Mouse (Mus musculus): ENCODE results near the gene Fam122b. TPM values are rescaled to one million over a fixed set of nuclear protein-coding genes. Genes with fewer than 3 reads are reported as not detected.

Fam122b gene
- polyA plus RNA-seq (2017; shearing (Covaris generic)) = 7.9 TPM

GRCm38 (mm10) chrX:53269289-53270062 is at the start of gene Fam122b:
Gene Fam122b (minus strand): TSS chrX:53269805.

DNA sequence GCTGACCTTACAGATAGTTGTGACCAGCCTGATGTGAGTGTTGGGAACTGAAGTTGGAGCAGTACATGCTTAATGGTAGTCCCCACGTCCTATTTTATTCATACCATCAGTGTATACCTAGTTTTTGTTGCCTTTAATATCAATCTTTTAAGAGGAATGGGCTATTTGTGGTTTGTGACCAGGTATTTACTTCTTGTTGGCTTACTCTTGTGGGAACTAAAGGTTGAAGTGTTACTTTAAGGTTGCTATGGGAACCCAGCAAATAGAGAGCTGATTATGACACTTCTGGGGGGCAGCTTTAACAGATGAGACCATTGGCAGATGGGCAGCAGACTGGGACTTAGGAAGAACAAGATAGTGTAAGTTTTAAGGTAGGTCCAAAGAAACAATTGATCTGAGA is 3.5 kb upstream of the Fam122b start, which contains the start of gene Fam122c:
Gene Fam122c, plus strand, starts transcription at position 301 of the 400 bp plus-strand sequence.

DNA sequence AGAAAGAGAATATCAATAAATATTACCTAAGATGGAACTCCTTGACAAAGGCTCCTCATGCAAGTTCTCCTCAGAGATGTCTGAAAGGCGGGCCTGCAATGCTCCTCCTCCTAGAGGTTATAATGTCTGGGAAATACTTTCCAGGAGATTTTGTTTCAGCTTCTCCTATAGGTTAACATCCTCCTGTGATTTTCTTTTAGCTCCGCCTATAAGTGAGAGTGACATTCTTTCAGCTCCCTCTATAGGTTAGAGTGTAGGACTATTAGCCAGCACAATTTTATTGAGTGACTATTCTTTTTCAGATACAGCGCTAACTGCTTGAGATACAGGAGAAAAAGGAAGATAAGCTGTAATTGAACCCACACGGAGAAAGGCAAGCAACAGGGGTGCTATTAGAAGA is 29.6 kb downstream of the Fam122b start, which contains the start of gene Plac1:
Gene Plac1, minus strand, starts transcription at position 101 of the 400 bp plus-strand sequence.

Other genes with a start within 250 kb of the Fam122b start
- not detected for gene Plac1, start 29.7 kb downstream of the Fam122b start, polyA plus RNA-seq (2017; shearing (Covaris generic))
- gene Fam122c, start 3.6 kb upstream of the Fam122b start, polyA plus RNA-seq (2017; shearing (Covaris generic)) = not detected
- 12.4 TPM for gene Mospd1, start 100.7 kb upstream of the Fam122b start, polyA plus RNA-seq (2017; shearing (Covaris generic))
- gene Etd, start 165.1 kb upstream of the Fam122b start, polyA plus RNA-seq (2017; shearing (Covaris generic)) = not detected

Data from effector memory CD4-positive, alpha-beta T cell, adult 7 months (primary cell).